Mouse (Mus musculus) ES-Bruce4 (cell line): ENCODE measurements around the gene Olfr1357. TPM values are rescaled to one million over a fixed set of nuclear protein-coding genes. Genes with fewer than 3 reads are reported as not detected.

ENCODE experiments used
- H3K27ac ChIP-seq: 2 replicates; pipeline ENCODE4 v1.5.1; 2012; ENCODE audit warnings: low read length, inconsistent platforms; ENCODE audit not compliant: insufficient read depth
- H3K27me3 ChIP-seq: 2 replicates; pipeline ENCODE4 v1.6.1; 2012; ENCODE audit warnings: mild to moderate bottlenecking, low read length, inconsistent platforms; ENCODE audit not compliant: control insufficient read depth, poor library complexity, insufficient read depth, severe bottlenecking
- H3K36me3 ChIP-seq: 2 replicates; pipeline ENCODE4 v1.6.1; 2012; ENCODE audit warnings: inconsistent platforms, mild to moderate bottlenecking, low read length, moderate library complexity; ENCODE audit not compliant: control insufficient read depth, poor library complexity, insufficient read depth, severe bottlenecking
- H3K4me1 ChIP-seq: one replicate; pipeline ENCODE4 v1.8.1; 2011; ENCODE audit warnings: low read length; ENCODE audit not compliant: control insufficient read depth, insufficient read depth
- H3K4me3 ChIP-seq: 2 replicates; pipeline ENCODE4 v1.5.1; 2011; ENCODE audit warnings: low read depth, mild to moderate bottlenecking, low read length
- H3K9ac ChIP-seq: 2 replicates; pipeline ENCODE4 v1.6.1; 2012; ENCODE audit warnings: low read depth, mild to moderate bottlenecking, inconsistent platforms; ENCODE audit not compliant: poor library complexity, severe bottlenecking
- H3K9me3 ChIP-seq: replicated peaks from 2 replicates; pipeline ENCODE4 v1.6.1; 2012; ENCODE audit warnings: mild to moderate bottlenecking, low read length, inconsistent platforms; ENCODE audit not compliant: control insufficient read depth, poor library complexity, insufficient read depth, severe bottlenecking
- CTCF ChIP-seq: IDR thresholded peaks from one replicate; pipeline ENCODE4 v1.8.1; 2011; ENCODE audit warnings: low read depth, low read length
- EP300 ChIP-seq: IDR thresholded peaks from 2 replicates; pipeline ENCODE4 v1.6.1; 2011; ENCODE audit warnings: low read depth, low read length; ENCODE audit not compliant: insufficient read depth
- POLR2A ChIP-seq: IDR thresholded peaks from one replicate; pipeline ENCODE4 v1.8.1; 2011; ENCODE audit warnings: low read length; ENCODE audit not compliant: insufficient read depth
- polyA plus RNA-seq: library from polyadenylated mRNA; stranded (reverse); fragments of >200 nt; gene quantifications from 2 replicates; pipeline ENCODE4 v1.2.4, GENCODE M21; 2011; ENCODE audit warnings: low read depth; ENCODE audit not compliant: missing spikeins, insufficient read depth, insufficient read length

Gene Olfr1357
- polyA plus RNA-seq, 1 experiment, result not detected

DNA sequence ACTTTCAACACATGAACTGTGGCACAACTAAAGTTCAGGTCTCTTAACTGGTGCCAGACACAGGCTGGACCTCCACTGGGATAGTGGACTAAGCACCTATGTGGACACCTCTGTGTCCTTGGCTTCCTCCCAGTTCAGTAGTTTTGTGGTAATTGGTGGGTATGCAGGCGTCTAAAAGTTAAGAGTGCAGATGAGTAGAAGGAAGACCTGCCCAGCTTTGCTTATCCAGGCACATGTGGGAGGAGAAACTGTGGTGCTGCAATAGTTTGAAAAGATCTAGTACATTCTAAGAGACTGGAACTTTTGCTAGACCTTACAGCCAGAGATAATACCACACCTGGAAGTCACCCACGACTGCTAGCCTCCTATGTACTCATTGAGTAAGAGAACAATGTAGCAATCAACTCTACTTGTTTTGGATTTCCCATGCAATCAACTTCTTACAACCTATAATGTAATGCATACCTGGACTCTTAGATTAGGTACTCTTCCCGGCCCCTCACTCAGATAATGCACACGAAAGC, 25.0 kb downstream of the Olfr1357 start:
- Histone ChIP-seq H3K27ac (no peak overlapping the region), H3K9me3 (no peaks in the 10 kb centered on the region), H3K9ac (no peak overlapping the region), H3K4me3 (no peak overlapping the region), H3K4me1 (no peaks in the 10 kb centered on the region), H3K36me3 (no peaks in the 10 kb centered on the region), H3K27me3 (no peaks in the 10 kb centered on the region)
- no peak for TF ChIP-seq EP300
- no peak for TF ChIP-seq CTCF
- no peak for TF ChIP-seq POLR2A

DNA sequence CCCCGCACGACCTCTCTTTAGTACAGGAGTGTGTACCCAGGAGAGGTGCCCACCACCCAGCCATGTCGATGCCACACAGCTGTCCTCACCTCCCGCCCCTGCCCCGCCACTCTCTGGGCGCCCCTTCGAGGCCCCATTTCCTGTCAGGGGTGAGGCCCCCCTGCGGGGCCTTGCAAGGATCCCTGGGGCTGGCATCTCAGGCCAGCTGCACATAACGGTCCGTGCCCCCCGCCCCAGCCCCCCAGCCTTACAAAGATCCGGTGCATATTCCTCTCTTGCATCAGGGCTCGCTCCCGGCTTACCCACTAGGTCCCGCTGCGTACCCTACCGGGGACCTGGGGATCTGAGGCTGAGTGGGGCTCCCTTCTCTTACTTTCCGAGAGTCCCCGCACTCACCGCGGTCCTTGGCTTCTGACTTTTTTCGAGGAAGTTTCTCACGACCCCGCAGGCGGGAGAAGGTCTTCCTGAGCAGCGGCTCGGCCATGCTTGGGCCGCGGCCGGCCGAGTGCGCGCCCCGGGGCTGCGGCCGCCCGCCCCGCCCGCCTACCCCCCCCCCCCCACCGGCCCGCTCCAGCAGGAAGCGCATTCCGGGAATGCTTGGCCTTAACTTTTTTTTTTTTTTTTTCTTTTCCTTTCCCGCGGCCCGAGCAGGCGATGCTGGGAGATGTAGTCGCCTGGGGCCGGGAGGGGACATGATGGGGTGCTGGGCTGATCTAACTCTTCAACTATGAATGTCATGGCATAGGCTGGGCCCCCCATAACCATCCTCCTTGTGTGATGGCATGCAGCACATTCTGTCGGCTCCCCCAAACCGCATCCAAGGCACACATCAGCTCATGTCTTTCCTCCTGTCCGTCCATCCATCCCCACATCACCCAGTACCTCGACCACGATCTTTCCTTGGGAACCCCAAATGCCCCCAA, 26.2 kb downstream of the Olfr1357 start, which contains the start of gene Syde1:
Gene Syde1, minus strand, starts transcription at position 559 of the 923 bp plus-strand sequence.
- no peak within 1 kb of the TSS for H3K27ac ChIP-seq
- no peaks in the 10 kb centered on the region for H3K9me3 ChIP-seq
- H3K36me3 ChIP-seq, result no peaks in the 10 kb centered on the region
- no peaks in the 10 kb centered on the region for H3K27me3 ChIP-seq
- no peaks in the 10 kb centered on the region for H3K4me1 ChIP-seq
- peak within 1 kb of the TSS; percentile 71 for H3K4me3 ChIP-seq
- peak within 1 kb of the TSS; percentile 79 for H3K9ac ChIP-seq
- TF ChIP-seq CTCF (no peak), EP300 (no peak), POLR2A (no peak)

- H3K27ac ChIP-seq, result no peak overlapping the region
- no peaks in the 10 kb centered on the region for H3K9me3 ChIP-seq
- no peak overlapping the region for H3K4me3 ChIP-seq
- H3K27me3 ChIP-seq, result no peaks in the 10 kb centered on the region
- no peak overlapping the region for H3K9ac ChIP-seq
- no peaks in the 10 kb centered on the region for H3K36me3 ChIP-seq
- TF ChIP-seq POLR2A (no peak), EP300 (no peak), CTCF (no peak)
- peaks cover 3% of the 10 kb centered on the region for H3K4me1 ChIP-seq
These were observed 27.1 kb downstream of the Olfr1357 start for GRCm38 (mm10) chr10:78590744-78591143.

GRCm38 (mm10) chr10:78589901-78590300, 28.0 kb downstream of the Olfr1357 start:
- Histone ChIP-seq H3K9ac (no peak overlapping the region), H3K4me3 (no peak overlapping the region), H3K27me3 (no peaks in the 10 kb centered on the region), H3K9me3 (no peaks in the 10 kb centered on the region), H3K27ac (no peak overlapping the region), H3K4me1 (peaks cover 3% of the 10 kb centered on the region), H3K36me3 (no peaks in the 10 kb centered on the region)
- no peak for TF ChIP-seq CTCF
- TF ChIP-seq EP300, result no peak
- TF ChIP-seq POLR2A, result no peak

DNA sequence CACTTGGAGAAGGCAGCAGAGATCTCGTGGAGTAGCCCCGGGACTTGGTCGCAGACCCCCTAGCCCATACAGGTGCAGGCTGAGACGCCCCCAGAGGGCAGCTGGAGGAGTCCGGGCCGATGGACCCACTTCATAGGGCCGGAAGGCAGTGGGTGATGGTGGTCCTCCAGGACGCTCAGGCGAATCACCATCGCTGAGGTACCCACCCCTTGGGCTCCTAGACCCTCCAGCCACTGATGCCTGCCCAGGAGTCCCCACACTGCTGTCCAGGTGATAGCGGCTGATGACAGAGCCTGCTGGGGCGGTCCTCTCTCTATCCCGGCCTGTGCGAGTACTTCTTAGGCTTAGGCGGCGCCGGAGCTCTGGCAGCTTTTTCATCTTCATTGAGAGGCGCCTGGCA, 28.6 kb downstream of the Olfr1357 start:
- Histone ChIP-seq H3K9ac (no peak overlapping the region), H3K27ac (no peak overlapping the region), H3K36me3 (no peaks in the 10 kb centered on the region), H3K4me3 (no peak overlapping the region), H3K4me1 (peaks cover 3% of the 10 kb centered on the region), H3K27me3 (no peaks in the 10 kb centered on the region), H3K9me3 (no peaks in the 10 kb centered on the region)
- TF ChIP-seq EP300, result no peak
- TF ChIP-seq POLR2A, result no peak
- TF ChIP-seq CTCF, result no peak

- Histone ChIP-seq H3K4me3 (peak overlapping the region; percentile 43), H3K9me3 (no peaks in the 10 kb centered on the region), H3K27ac (no peak overlapping the region), H3K4me1 (peaks cover 3% of the 10 kb centered on the region), H3K36me3 (no peaks in the 10 kb centered on the region), H3K27me3 (no peaks in the 10 kb centered on the region), H3K9ac (no peak overlapping the region)
- TF ChIP-seq CTCF (no peak), EP300 (no peak), POLR2A (no peak)
These were observed 31.8 kb downstream of the Olfr1357 start for GRCm38 (mm10) chr10:78586026-78586425.
